Mouse (Mus musculus): ENCODE data around the gene Ttll4. TPM values are rescaled to one million over a fixed set of nuclear protein-coding genes. Genes with fewer than 3 reads are reported as not detected.
A peak's percentile ranks its signal among the peaks of the same experiment; 100 is the strongest.

Ttll4 gene
- polyA plus RNA-seq, 1 experiment: 5.1 TPM

DNA sequence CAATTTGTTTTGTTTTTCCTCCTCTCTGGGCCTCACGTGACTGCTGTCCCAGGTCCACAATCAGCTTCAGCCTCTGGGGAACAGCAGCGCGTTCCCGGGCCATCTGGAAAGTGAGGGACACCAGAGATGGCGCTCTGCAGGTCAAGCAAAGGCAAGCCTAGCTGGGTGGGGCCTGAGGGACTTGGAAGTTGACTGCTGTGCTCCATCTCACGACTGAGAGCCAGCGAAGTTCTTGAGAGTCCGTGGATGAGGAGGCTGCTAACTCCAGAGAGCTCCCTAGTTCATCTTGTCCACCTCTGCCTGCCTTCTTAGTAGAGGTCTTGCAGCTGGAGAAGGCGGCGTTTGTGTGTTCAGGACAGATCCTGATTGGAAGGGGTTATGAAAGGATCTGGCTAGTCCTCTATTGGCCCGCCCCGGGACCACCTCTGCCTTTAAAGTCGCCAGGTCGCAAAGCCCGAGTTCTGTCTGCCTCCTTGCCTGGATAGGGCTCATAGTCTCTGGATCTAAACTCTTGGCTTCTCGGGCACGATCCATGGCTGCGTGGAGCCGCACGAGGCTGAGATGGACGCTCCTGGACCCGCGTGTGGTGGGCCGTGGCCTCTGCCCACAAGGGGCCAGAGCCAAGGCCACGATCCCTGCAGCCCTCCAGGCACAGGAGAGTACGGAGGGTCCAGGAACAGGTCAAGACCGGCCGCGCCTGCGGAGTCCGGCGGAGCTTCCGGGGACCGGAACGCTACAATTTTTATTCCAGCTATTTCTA, 51.7 kb downstream of the Ttll4 start, which contains the start of gene Cyp27a1:
Gene Cyp27a1, plus strand, starts transcription at position 476 of the 760 bp plus-strand sequence.
- peak; percentile 59 for TF ChIP-seq USF1 (IDR thresholded peaks at IDR 0.05; ENCODE audit: low read depth)
- TF ChIP-seq TCF12 (IDR thresholded peaks at IDR 0.05; ENCODE audit: insufficient read depth, poor library complexity, severe bottlenecking): no peak
- peak within 1 kb of the TSS; percentile 55 for H3K4me2 ChIP-seq (ENCODE audit: low read depth)
- H3ac ChIP-seq (ENCODE audit: control insufficient read depth, insufficient read length): no peak within 1 kb of the TSS
- no peaks in the 10 kb centered on the region for H3K79me2 ChIP-seq (ENCODE audit: control insufficient read depth, insufficient read depth)
- H3K27me3 ChIP-seq (ENCODE audit: control insufficient read depth, insufficient read depth, insufficient read length): peaks cover 6% of the 10 kb centered on the region
- no peak within 1 kb of the TSS for H3K4me3 ChIP-seq
- no peaks in the 10 kb centered on the region for H3K36me3 ChIP-seq (ENCODE audit: control insufficient read depth, insufficient read depth)

- no peaks in the 10 kb centered on the region for H3K79me2 ChIP-seq (ENCODE audit: control insufficient read depth, insufficient read depth)
- TF ChIP-seq MAX (IDR thresholded peaks at IDR 0.05; ENCODE audit: low read depth): no peak
- TF ChIP-seq SRF (IDR thresholded peaks at IDR 0.05; ENCODE audit: control insufficient read depth, insufficient read length, low read depth): no peak
- no peak for TF ChIP-seq MYOD1 (IDR thresholded peaks at IDR 0.05; ENCODE audit: control insufficient read depth in 1 of 3, insufficient read length in 2 of 3, low read depth in 2 of 3)
- TF ChIP-seq E2F4 (IDR thresholded peaks at IDR 0.05; ENCODE audit: insufficient read depth): no peak
- no peak for TF ChIP-seq POLR2AphosphoS2 (IDR thresholded peaks at IDR 0.05; ENCODE audit: insufficient read length, low read depth)
- TF ChIP-seq USF1 (IDR thresholded peaks at IDR 0.05; ENCODE audit: low read depth): no peak
- TF ChIP-seq POLR2A (IDR thresholded peaks at IDR 0.05; ENCODE audit: insufficient read length, low read depth): no peak
- TF ChIP-seq MYOG (IDR thresholded peaks at IDR 0.05; ENCODE audit: control insufficient read depth in 1 of 3, insufficient read depth in 1 of 3, insufficient read length in 2 of 3, low read depth in 2 of 3): no peak
- TF ChIP-seq REST (IDR thresholded peaks at IDR 0.05; ENCODE audit: insufficient read depth, insufficient read length): no peak
- TF ChIP-seq TCF12 (IDR thresholded peaks at IDR 0.05; ENCODE audit: insufficient read depth, poor library complexity, severe bottlenecking): no peak
- no peak for TF ChIP-seq CEBPB (IDR thresholded peaks at IDR 0.05; ENCODE audit: insufficient read depth, poor library complexity, severe bottlenecking)
- no peak for TF ChIP-seq TCF3 (IDR thresholded peaks at IDR 0.05; ENCODE audit: insufficient read length, low read depth)
- H3K4me3 ChIP-seq: no peak overlapping the region
- no peak overlapping the region for H3K4me2 ChIP-seq (ENCODE audit: low read depth)
- no peak overlapping the region for H3ac ChIP-seq (ENCODE audit: control insufficient read depth, insufficient read length)
- H3K36me3 ChIP-seq (ENCODE audit: control insufficient read depth, insufficient read depth): no peaks in the 10 kb centered on the region
- H3K27me3 ChIP-seq (ENCODE audit: control insufficient read depth, insufficient read depth, insufficient read length): peaks cover 6% of the 10 kb centered on the region
Observed at GRCm38 (mm10) chr1:74713859-74714730, 52.5 kb downstream of the Ttll4 start.

- H3K4me2 ChIP-seq (ENCODE audit: low read depth): no peak overlapping the region
Observed at GRCm38 (mm10) chr1:74714967-74715366, 53.4 kb downstream of the Ttll4 start.

DNA sequence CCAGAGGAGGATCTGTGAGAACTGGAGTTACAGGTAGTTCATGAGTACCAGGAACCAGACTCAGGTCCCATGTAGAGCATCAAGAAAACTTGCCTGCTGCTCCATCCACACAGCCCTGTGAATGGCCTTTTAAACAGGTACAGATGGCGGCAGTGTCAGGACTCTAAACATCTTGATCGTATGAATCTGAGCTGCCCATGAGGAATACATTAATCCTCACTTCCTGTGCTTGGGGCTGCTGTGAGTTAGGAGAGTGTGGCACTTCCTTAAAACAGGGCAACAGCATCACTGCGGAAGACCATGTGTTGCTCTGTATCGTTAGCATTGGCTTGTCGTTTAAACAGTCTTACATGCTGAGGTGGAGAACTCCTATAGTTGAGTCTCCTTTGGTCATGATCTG, 53.9 kb downstream of the Ttll4 start:
- H3K4me2 ChIP-seq (ENCODE audit: low read depth): no peak overlapping the region
- no peak overlapping the region for H3ac ChIP-seq (ENCODE audit: control insufficient read depth, insufficient read length)
- no peaks in the 10 kb centered on the region for H3K79me2 ChIP-seq (ENCODE audit: control insufficient read depth, insufficient read depth)
- no peaks in the 10 kb centered on the region for H3K36me3 ChIP-seq (ENCODE audit: control insufficient read depth, insufficient read depth)
- TF ChIP-seq POLR2AphosphoS2 (IDR thresholded peaks at IDR 0.05; ENCODE audit: insufficient read length, low read depth) (no peak), TCF3 (IDR thresholded peaks at IDR 0.05; ENCODE audit: insufficient read length, low read depth) (no peak), SRF (IDR thresholded peaks at IDR 0.05; ENCODE audit: control insufficient read depth, insufficient read length, low read depth) (no peak), CEBPB (IDR thresholded peaks at IDR 0.05; ENCODE audit: insufficient read depth, poor library complexity, severe bottlenecking) (no peak), REST (IDR thresholded peaks at IDR 0.05; ENCODE audit: insufficient read depth, insufficient read length) (no peak), TCF12 (IDR thresholded peaks at IDR 0.05; ENCODE audit: insufficient read depth, poor library complexity, severe bottlenecking) (no peak), POLR2A (IDR thresholded peaks at IDR 0.05; ENCODE audit: insufficient read length, low read depth) (no peak), MYOD1 (IDR thresholded peaks at IDR 0.05; ENCODE audit: control insufficient read depth in 1 of 3, insufficient read length in 2 of 3, low read depth in 2 of 3) (no peak), MAX (IDR thresholded peaks at IDR 0.05; ENCODE audit: low read depth) (no peak), USF1 (IDR thresholded peaks at IDR 0.05; ENCODE audit: low read depth) (no peak), E2F4 (IDR thresholded peaks at IDR 0.05; ENCODE audit: insufficient read depth) (no peak)
- peaks cover 6% of the 10 kb centered on the region for H3K27me3 ChIP-seq (ENCODE audit: control insufficient read depth, insufficient read depth, insufficient read length)
- no peak overlapping the region for H3K4me3 ChIP-seq

More at GRCm38 (mm10) chr1:74714967-74715366, 53.4 kb downstream of the Ttll4 start:
- no peaks in the 10 kb centered on the region for H3K79me2 ChIP-seq (ENCODE audit: control insufficient read depth, insufficient read depth)
- H3K4me3 ChIP-seq: no peak overlapping the region
- no peak overlapping the region for H3ac ChIP-seq (ENCODE audit: control insufficient read depth, insufficient read length)
- TF ChIP-seq TCF12 (IDR thresholded peaks at IDR 0.05; ENCODE audit: insufficient read depth, poor library complexity, severe bottlenecking) (no peak), TCF3 (IDR thresholded peaks at IDR 0.05; ENCODE audit: insufficient read length, low read depth) (no peak), MYOG (IDR thresholded peaks at IDR 0.05; ENCODE audit: control insufficient read depth in 1 of 3, insufficient read depth in 1 of 3, insufficient read length in 2 of 3, low read depth in 2 of 3) (no peak), CEBPB (IDR thresholded peaks at IDR 0.05; ENCODE audit: insufficient read depth, poor library complexity, severe bottlenecking) (no peak), REST (IDR thresholded peaks at IDR 0.05; ENCODE audit: insufficient read depth, insufficient read length) (no peak), E2F4 (IDR thresholded peaks at IDR 0.05; ENCODE audit: insufficient read depth) (no peak), SRF (IDR thresholded peaks at IDR 0.05; ENCODE audit: control insufficient read depth, insufficient read length, low read depth) (no peak), POLR2AphosphoS2 (IDR thresholded peaks at IDR 0.05; ENCODE audit: insufficient read length, low read depth) (no peak)
- no peaks in the 10 kb centered on the region for H3K36me3 ChIP-seq (ENCODE audit: control insufficient read depth, insufficient read depth)
- peaks cover 6% of the 10 kb centered on the region for H3K27me3 ChIP-seq (ENCODE audit: control insufficient read depth, insufficient read depth, insufficient read length)
